Mouse (Mus musculus) kidney, postnatal 4 days (tissue): Measurements from ENCODE around the gene Tal1.
A peak's percentile ranks its signal among the peaks of the same experiment; 100 is the strongest.

Source experiments
- DNase-seq, 2 experiments: peaks; one replicate each; pipeline ENCODE4 v3.0.0; 2021; ENCODE audit warnings: mixed read lengths in 2 of 2

The Tal1 gene

DNA sequence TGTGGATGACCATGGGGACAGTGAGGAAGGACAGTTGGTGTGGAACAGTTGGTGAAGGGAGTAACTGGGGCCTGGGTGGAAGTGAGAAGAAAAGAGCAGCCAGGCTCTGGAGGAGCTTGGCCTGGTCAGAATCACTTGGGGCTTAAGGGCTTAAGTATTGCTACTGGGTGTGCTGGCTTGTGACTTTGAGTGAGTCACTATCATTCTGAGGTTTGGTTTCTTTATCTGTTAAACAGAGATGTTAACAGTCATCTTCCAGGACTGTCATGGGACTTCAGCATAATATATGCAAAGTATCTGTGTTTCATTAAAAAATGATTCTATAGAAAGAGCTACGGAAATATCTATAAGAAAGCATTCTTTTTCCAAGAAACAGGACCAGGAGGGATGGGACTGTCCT, 18.6 kb downstream of the Tal1 start:
- no peak for DNase-seq

DNA sequence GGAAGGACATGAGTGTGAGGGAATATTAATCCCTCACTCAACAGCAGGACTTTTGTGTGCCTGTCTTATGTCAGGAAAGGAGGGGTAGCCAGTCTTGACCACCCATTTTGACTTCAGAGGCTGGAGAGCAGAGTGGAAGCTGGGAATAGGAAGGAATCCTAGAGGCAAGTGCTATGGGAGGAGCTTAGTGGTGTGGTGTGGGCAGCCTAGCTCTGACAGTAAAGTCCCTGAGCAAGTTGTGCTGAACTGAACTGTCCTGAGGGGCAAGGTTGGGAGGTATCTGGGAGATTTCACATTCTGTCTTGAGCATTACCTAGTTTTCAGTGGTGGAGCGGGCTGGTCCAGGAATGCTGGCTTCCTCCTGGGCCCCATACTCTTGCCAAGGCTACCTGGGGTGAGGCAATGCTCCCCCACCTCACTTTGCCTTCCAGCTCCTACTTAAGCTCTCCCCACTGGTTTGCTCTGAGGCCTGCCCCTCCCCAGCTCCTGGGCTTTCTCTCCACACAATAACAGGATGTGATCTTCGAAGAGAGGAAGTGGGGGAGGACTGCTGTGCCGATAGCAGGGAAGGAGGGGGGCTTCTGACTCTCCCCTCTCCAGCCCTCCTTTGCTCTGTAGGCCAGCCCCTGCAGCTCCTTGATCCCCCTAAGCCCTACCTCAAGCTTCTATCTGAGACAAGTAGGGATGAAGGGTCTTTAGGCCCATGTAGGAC, 19.1 kb downstream of the Tal1 start:
- DNase-seq: peak in 1 of 2 experiments; percentile 36

DNA sequence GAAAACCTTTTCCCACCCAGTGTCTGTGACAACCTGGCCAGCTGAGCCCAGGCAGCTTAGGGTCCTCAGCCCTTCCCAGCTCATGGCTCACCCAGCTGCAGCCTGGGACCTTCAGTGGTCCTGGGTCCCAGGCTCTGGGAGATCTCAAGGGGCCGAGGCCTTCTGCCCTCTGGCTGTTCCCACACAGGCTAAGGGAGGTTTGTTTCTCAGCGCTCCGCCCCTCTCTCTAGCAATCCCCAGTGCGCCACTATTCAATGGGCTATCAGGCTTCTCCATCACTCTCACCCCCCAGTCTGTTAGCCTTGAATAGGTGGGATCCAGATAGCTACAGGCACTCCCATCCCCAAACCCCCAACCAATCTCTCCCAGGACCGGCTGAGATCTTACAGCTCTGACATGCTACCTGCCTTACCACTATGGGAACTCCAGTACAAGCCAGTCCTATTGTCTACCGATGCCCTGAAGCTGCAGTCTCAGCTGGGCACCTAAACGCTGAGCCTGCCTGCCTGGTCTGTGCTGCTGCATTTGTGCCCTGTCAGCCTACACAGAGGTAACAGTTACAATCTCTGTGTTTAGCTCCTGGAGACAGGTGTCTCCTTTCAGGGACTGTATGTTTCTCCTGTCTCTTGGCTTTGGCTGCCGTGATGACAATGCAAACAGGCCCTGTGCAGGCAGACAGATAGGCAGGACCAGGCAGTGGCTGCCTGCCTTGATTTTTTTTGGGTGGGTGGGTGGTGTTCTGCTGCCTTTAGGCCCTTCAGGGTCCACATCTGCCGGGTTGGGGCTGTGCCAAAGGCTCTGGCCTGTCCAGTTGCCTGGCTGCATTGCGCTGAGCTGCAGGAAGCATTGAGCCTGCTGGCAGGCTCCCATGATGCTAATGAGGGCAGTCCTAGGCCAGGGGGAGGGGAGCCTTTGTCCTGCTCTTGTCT, 22.9 kb downstream of the Tal1 start:
- peak; percentile 76 to 81 for DNase-seq

DNA sequence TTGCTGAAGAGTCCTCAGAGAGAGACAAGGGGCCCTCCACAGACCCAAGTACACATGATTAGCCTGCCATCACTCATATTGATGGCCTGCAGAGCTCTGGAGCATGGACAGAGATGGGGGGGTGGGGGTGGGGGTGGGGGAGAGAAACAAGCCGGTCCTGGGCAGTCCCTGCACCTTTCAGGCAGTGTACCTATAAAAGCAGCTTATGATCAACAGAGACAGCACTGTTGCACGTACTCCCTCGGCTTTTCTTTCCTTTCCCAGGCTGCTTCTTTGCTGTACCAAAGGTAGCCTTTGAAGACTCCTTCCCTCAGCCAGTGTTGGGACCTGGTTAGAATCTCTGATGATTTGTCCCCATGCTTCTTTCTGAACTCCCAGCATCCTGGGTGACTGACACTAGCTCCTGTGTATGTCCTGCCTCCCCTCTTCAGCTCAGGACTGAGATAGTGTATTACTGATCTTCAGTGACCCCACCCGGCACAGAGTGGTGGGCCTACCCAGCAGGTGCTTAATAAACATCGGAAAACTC, 23.7 kb downstream of the Tal1 start:
- DNase-seq: no peak

DNA sequence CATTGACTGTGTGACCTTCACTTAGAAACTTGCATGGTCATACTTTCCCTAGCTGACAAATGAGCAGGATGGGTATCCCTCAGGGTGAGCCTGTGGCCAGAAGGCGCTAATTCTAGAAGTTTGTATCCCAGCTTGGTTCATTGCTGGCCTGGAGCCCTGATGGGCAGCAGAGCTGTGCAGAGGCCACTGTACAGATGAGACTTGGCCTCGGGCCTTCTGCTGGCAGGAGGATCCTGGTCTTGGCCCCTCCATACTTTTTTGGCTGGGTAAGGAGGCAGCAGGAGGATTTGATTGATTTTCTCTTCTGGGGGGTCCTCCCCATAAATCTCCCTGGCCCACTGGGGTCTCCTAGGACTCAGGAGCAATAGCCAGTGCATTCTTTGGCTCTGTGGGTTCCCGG, 26.8 kb downstream of the Tal1 start:
- no peak for DNase-seq

DNA sequence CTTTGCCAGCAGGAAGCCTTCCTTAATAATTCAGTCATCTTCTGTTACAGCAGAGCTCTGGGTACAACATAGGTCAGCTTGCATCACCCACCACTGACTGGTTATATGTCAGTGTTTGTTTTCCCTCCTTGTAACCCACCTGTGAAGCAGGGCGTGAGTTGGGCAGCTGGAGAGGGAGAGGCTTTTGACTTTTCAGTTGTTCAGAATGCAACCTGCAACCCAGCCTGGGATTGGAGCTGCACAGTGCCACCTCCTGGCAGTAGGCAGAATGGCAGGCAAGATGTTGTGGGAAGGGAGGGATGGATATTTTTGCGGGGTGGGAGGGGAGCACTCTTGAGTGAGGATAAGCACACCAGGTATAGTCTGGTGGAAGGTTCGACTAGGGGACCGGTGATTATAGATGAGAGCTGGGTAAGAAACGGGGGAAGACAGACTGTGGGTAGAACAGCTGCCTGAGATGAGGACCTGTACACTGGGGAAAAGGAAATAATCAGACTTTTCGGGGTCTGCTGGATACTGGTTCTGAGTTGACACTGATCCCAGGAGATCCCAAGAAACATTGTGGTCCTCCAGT, 29.4 kb downstream of the Tal1 start:
- peak; percentile 77 to 82 for DNase-seq

DNA sequence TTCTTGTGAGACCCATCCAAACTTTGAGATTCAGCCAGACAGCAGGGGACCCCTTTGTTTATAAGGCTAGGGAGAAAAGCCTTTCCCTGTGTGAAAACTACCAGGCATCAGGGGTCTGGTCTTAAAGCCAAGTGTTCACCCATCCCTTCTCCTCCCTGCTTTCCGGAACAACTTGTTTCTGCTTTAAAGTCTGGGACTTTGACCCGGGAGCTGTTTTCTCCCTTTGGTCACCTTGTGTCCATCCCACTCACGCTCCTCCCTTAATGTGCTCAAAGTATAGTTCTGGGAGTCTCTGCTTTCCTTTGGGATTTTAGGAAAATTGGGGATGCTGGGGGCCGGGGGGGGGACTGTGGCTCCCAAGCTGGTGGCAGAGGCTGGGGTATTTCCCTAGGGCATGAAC, 30.0 kb downstream of the Tal1 start:
- peak in 1 of 2 experiments; percentile 25 for DNase-seq

DNA sequence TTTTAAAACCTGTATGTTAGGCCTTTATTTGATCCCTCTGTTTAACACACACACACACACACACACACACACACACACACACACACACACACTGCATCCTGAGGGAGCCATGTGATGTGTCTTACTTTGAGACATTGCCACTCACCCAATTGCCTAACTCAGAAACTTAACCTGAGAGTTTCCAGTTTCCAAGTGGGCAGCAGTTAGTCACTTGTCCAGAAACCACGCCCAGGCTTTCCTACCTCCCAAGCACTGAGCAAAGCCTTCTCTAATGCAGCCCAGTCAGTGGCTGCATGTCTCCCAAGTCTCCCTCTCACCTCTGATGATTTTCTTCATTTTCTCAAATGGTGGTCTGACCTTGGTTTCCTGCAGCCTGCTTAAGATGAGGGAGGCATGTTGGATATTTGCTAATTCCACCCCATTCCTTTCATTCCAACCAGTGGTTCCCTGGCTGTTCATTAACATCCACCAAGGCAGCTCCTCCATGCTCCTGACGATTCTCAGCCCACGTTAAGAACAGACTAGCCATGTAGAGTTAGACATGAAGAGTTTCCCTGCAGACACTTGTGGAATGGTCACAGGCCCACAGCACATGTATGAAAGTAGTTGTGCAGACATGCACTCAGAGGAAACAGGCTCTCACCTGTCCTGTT, 30.7 kb downstream of the Tal1 start:
- DNase-seq: peak in 1 of 2 experiments; percentile 49

DNA sequence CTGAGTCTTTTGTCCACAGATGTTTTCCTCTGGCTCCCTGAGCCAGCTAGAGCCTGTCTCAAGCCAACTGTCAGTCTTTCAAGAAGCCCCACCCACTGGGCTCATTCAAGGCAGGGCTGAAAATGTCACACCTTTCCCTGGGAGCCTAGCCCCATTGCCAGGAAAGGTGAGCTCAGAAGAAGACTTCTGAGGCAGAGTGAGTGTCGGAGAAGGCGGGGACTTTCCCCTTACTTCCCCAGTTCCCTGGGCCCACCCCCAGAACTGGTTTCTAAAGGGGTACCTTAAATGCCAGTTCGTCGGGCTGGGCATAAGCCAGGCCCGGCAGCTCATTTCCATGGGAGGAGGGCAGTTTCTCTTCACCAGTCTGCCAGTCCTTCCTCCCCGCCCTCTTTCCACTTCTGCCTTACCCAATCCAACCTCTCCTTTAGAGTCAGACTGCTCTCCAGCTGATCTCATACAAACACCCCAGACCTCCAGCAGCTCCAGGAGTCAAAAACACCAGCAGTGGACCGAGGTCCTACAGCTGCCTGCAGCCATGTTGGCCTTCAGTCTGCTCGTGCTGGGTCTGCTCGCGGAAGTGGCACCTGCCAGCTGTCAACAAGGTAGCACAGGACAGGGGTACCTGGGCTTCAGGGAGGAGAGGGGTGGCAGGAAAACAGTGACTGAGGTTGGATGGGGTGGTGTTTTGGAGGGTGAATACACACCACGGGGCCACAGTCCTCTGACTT, 32.5 kb downstream of the Tal1 start, which contains the start of gene Pdzk1ip1:
TSS of gene Pdzk1ip1 (plus strand) at position 98 of the 728 bp plus-strand sequence.
- peak; percentile 53 to 70 for DNase-seq

DNA sequence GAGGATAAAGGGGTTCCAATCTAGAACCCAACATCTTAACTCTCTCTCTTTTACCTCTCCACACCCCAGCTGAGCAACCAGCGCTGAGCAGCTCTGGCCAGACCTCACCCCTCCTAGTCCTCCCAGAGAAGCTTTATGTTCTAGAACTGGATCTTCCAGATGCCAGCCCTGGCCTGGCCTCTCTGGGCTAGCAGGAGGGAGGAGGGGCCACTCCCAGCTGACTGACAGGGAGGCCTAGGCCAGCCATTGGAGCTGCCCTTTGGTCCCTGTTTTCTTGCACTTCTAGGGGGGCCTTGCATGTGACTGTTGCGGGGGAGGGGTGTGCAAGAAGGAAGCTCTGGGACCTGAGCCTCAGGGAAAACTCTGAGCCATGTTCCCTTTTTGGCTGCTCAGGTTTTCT, 34.4 kb downstream of the Tal1 start:
- peak; percentile 56 to 74 for DNase-seq

DNA sequence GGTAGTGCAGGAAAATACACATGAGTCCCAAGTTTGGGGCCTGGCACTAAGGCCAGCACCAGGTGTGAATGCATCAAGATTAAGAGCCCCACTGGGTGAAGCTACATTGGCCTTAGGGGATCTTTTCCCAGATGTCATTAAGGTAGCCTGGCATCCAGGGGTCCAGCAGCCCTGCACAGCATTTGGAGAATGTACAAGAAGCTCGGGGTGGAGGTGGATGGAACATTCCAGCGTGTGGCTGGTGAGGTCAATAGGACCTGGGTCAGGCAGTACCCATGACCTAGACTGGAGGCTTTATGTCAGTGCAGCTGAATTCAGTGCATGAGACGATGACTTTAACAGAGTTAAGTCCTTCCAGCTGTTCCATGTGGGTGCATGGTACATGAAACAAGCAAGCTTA, 35.6 kb downstream of the Tal1 start:
- no peak for DNase-seq

DNA sequence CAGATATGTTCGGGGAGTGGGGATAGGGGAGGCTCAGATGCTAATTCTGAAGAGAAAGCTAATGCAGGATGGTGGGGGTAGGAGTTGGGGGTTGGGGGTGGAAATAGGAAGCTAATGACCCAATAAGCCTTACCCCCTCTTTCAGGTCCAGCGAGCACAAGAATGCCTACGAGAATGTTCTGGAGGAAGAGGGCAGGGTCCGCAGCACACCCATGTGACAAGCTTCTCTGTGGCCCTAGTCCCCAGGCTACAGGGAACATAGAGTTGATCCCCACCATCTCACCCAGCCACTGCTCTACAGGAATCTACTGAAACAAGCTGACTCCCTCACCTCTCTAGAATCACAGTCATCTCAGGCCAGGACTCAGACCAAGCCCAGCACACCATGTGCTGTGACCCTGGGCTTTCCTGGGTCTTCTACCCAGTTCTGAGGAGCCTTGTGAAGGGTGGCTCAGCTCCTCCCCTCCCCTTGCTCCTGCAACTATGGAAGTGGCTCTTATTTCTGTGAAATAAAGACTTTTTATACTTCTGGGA, 37.2 kb downstream of the Tal1 start:
- peak in 1 of 2 experiments; percentile 54 for DNase-seq

DNA sequence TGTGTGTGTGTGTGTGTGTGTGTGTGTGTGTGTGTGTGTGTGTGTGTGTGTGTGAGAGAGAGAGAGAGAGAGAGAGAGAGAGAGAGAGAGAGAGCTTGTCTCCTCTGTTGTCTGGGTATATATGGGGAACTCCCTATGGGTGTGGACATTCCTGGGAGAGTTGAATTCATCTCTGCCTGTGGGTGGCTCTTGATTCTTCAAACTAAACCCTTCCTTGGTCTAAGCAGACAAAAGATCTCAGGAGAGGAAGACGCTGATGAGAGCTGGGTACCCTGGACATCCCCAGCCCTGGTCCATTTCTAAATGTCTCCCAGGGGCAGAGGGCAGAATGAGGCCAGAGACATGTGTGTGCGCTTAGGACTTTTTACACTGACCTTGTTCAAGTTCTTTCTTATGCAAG, 37.8 kb downstream of the Tal1 start:
- no peak for DNase-seq

DNA sequence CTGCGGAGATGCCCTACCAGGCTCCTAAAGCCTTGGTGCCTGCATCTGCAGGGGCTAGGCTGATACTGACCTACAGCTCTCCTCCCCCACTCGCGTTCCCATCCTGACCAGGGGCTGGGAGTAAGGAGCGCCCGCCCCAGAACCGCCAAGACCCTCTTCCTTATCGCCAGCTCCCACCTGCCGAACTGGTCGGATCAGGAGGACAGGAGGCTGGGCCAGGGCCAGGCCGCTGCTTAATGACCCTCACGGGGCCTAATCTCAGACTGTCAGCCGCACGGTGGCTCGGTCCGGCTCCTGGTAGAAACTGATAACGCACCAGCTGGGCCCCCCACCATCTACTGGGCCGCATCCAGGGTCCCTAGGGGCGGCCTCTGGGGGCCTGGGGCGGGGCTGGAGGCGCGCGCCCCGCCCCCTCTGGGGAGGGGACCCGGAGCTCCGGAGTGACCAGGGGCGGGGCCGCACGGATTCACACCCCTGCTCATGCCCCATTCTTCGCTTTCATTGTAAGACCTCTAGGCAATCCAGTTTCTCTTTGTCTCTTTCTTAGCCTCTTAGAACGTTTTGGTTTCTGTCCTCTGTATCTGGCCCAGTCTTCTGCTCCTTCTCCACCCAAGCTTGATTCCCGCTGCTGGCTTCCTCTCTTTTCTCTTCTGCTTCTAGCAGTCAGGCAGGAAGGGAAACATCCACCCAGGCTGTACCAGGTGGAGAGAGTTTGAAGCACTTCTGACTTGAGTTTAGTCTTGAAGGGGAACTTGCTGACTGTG, 39.6 kb downstream of the Tal1 start:
- DNase-seq: peak; percentile 69 to 76

DNA sequence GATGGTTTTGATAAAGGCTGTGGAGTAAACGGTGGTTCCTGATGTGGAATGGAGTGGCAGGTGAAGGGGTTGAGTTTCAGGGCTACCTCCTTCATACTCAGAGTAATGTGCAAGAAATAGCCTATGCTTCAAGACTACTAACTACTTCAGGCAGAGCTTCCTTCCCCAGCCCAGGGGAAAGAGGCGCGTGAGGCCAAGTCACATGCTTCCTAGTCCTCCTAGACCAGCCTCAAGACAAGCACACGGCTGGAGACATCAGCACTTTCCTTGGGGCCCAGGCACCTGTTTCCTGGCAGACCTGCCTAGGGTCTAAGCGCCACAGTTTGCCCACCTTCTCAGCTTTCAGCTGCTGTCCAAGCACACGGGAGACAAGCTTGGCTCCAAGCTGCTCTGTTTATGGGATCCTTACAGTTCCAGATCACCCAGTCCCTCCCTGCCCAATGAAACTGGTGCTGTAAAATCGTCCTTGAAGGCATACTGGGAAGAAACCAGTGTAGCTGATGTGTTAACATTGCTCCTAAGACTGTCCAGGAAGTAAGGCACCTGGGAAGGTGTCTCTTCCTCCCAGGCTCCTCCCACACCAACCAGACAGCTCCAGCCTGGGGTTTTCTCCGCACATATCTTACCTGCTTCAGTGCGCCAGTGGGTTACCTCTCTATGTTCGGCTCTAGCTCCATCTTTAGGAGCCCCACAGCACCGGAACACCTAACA, 40.4 kb downstream of the Tal1 start:
- peak in 1 of 2 experiments; percentile 31 for DNase-seq

DNA sequence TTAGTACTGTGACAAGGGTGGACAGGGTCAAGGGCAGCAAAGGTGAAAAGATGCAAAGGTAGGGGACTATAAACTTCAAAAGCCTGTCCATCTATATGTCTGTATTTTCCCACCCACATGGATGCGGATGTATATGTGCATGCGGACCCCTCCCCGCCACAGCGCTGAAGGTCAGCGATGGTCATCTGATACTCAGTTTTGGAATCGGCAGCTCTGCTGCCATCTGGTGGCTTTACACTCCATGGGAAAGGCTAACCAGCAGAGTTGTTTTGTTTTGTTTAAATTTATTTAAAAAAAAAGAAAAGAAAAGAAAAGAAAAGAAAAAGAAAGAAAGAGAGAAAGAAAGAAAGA, 40.9 kb downstream of the Tal1 start:
- peak; percentile 66 to 75 for DNase-seq

DNA sequence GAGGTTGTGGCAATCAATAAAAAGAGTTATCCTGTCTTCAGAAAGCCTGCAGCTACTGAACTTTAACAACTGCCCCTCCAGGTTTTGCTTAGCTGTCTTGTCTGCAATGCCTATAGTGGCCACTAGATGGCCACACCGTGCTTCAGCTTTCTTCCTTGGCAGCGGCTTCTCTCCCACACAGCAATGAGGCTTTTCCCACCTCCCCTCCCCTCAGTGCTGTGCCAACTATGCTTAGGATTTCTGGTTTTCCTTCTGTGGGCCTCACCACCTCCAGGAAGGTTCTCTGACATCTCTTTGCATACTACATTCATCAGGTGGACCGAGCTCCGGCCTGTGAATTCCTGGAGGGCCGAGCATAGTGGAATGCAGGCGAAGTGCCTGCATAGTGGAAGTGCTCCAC, 45.5 kb downstream of the Tal1 start:
- DNase-seq: peak; percentile 79 to 83

DNA sequence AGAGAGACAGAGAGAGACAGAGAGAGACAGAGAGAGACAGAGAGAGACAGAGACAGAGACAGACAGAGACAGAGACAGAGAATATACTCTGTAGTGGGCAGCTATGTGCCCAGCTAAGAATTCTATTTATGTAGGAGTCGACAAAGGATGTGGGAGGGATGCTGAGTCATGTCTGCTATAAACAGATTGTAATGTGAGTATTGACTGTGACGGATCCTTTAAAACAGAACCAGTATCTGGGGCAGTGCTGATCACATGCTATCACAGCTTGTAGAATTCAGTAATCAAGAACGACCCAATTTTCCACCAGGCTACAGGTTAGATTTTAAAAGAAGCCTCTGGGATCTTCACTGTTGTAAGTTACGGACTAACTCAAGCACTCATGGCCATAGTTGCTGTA, 47.3 kb downstream of the Tal1 start:
- no peak for DNase-seq

DNA sequence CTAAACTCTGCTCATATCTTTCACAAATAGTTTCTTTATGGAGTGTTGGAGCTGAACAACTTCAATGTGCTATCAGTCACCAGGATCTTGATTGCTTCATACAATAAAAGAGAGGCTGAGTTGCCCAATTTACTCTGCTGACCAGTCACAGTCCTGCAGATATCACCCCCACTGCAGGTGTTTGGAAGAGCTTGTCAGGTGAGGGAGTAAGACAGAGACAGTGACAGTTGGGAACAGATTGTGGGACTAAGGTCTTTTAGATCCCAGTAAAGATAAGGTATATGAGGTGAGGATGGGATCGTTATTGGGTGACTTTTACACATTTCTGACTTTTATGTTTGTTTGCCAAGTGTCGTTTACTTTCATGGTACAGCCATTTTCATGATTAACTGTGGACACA, 54.9 kb downstream of the Tal1 start:
- no peak for DNase-seq

DNA sequence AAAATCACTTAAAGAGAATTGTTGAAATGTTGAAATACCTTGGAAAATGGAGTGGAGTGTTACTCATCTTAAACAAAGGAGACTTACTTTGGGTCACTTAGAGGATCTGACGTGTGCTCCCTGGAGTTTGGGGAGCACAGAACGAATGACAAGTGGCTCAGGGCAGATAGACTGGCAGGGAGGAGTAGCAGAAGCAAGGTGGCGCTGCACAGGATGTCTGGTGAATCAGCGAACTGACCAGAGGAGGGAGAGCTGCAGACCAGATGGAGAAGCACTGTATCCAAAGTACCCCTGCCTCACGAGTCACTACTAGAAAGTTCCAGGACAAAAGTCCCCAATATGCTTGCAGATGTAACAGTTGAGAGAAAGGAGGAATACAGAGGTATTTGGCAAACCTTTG, 57.0 kb downstream of the Tal1 start:
- no peak for DNase-seq
